Mouse (Mus musculus) liver, adult 2 months (tissue): ENCODE measurements around the gene Cd63.

Experiments
- CTCF ChIP-seq: fragments of 200-500 bp; IDR thresholded peaks from 2 replicates; pipeline ENCODE4 v1.5.1; 2011; ENCODE audit warnings: low read depth, low read length, control low read depth
- POLR2A ChIP-seq: fragments of 200-500 bp; IDR thresholded peaks from 2 replicates; pipeline ENCODE4 v1.6.1; 2011; ENCODE audit warnings: low read length, control low read depth; ENCODE audit not compliant: insufficient read depth; ENCODE audit errors: extremely low read depth

DNA sequence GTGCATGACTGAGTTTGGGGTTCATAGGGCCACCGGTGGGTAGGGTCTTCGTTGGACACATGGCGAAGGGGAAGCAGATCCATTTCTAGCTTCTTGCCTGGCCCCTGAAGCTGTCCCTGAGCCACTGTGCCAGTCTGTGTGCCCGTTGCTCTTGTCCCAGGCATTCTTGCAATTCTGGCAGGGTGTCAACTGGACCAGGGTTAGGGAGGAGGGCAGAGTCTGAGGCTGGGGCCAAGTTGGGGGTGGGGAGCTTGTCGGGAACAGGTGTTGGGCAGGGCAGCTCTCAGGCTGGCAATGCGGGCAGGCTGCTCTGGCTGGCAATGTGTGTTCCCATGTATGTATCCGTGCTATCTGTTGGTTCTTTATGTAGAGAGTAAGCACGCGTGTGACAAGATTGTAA is 37.7 kb downstream of the Cd63 start:
- TF ChIP-seq CTCF (no peak), POLR2A (0 out of 2 replicates have a peak, but pooled peaks have one; percentile 11)
